Mouse (Mus musculus) adrenal gland, postnatal 36 days (tissue): ENCODE data around the gene Fscn1. TPM values are rescaled to one million over a fixed set of nuclear protein-coding genes. Genes with fewer than 3 reads are reported as not detected.

Experiments
- DNase-seq, 2 experiments: peaks; one replicate each; pipeline ENCODE4 v3.0.0; 2021; ENCODE audit warnings: mixed read lengths in 1 of 2
- total RNA-seq, 2 experiments: library from RNA; stranded (reverse); gene quantifications; 2 replicates each; pipeline ENCODE4 v1.2.3; 2021

The Fscn1 gene
- total RNA-seq, 2 experiments from 2014 or later: 33.6 to 42.0 TPM

- DNase-seq: peak; percentile 78 to 83
These were observed 24.4 kb upstream of the Fscn1 start for GRCm38 (mm10) chr5:142935642-142936335.

GRCm38 (mm10) chr5:142936336-142936719, 23.8 kb upstream of the Fscn1 start:
- DNase-seq: peak; percentile 86 to 87

- DNase-seq: peak in 1 of 2 experiments; percentile 34
These were observed 22.0 kb upstream of the Fscn1 start for GRCm38 (mm10) chr5:142937956-142938727.

GRCm38 (mm10) chr5:142940393-142940792, 19.8 kb upstream of the Fscn1 start:
- DNase-seq: no peak

GRCm38 (mm10) chr5:142944979-142945682, 15.0 kb upstream of the Fscn1 start:
- peak in 1 of 2 experiments; percentile 61 for DNase-seq

- DNase-seq: no peak
These were observed 12.7 kb upstream of the Fscn1 start for GRCm38 (mm10) chr5:142947460-142947859.

- no peak for DNase-seq
These were observed 10.6 kb upstream of the Fscn1 start for GRCm38 (mm10) chr5:142949580-142949979.

GRCm38 (mm10) chr5:142950405-142950804, 9.7 kb upstream of the Fscn1 start:
- DNase-seq: peak; percentile 80 to 90

GRCm38 (mm10) chr5:142953641-142954040, 6.5 kb upstream of the Fscn1 start:
- DNase-seq: no peak

- DNase-seq: no peak
These were observed 3.0 kb upstream of the Fscn1 start for GRCm38 (mm10) chr5:142956956-142957703.

GRCm38 (mm10) chr5:142958464-142958863, 1.7 kb upstream of the Fscn1 start:
- DNase-seq: no peak

GRCm38 (mm10) chr5:142959156-142959555, 987 bp upstream of the Fscn1 start:
- DNase-seq: no peak

GRCm38 (mm10) chr5:142960775-142961271, 680 bp downstream of the Fscn1 start:
- DNase-seq: peak in 1 of 2 experiments; percentile 33

GRCm38 (mm10) chr5:142961398-142961880, 1.3 kb downstream of the Fscn1 start:
- no peak for DNase-seq

GRCm38 (mm10) chr5:142961881-142962443, 1.8 kb downstream of the Fscn1 start:
- DNase-seq: peak; percentile 55 to 69

GRCm38 (mm10) chr5:142962444-142962961, 2.4 kb downstream of the Fscn1 start:
- DNase-seq: peak in 1 of 2 experiments; percentile 22

GRCm38 (mm10) chr5:142963003-142963704, 3.0 kb downstream of the Fscn1 start:
- DNase-seq: peak; percentile 46 to 65

GRCm38 (mm10) chr5:142963705-142964494, 3.8 kb downstream of the Fscn1 start:
- peak; percentile 62 to 81 for DNase-seq

GRCm38 (mm10) chr5:142964650-142965049, 4.5 kb downstream of the Fscn1 start:
- no peak for DNase-seq
